Mouse (Mus musculus) liver, adult 2 months (tissue): ENCODE results near the gene Shld2.

ENCODE experiments used
- CTCF ChIP-seq: fragments of 200-500 bp; IDR thresholded peaks from 2 replicates; pipeline ENCODE4 v1.5.1; 2011; ENCODE audit warnings: low read depth, low read length, control low read depth
- POLR2A ChIP-seq: fragments of 200-500 bp; IDR thresholded peaks from 2 replicates; pipeline ENCODE4 v1.6.1; 2011; ENCODE audit warnings: low read length, control low read depth; ENCODE audit not compliant: insufficient read depth; ENCODE audit errors: extremely low read depth

DNA sequence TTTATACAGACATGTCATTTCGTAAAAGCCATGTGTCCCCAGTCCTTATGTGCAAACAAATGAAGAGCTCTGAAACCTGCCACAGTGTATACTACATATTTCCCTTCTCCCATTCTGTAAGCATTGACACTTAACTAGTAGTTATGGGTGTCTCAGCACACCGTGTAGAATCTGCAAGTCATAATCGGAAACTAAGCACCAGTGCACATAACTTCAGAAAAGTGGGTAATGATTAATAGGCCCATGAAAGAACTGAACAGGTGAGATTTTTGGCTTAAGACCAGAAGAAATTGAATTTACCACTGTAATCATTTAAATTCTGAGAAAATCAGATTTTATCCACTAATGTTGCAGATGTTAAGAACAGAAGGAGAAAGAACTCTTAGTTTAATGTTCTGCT is 4.5 kb upstream of the Shld2 start:
- no peak for TF ChIP-seq POLR2A
- TF ChIP-seq CTCF, result no peak
